Mouse (Mus musculus) stomach, adult 2 months (tissue): ENCODE data around the gene Sult5a1. TPM values are rescaled to one million over a fixed set of nuclear protein-coding genes. Genes with fewer than 3 reads are reported as not detected.

Source experiments
- polyA plus RNA-seq: library from polyadenylated mRNA; depleted of rRNA; stranded (reverse); fragments of >200 nt; gene quantifications from 2 replicates; pipeline ENCODE4 v1.2.3, GENCODE M21; 2012; rRNA removed

The Sult5a1 gene
- polyA plus RNA-seq = 0.33 and 2.9 TPM in 2 replicates

DNA sequence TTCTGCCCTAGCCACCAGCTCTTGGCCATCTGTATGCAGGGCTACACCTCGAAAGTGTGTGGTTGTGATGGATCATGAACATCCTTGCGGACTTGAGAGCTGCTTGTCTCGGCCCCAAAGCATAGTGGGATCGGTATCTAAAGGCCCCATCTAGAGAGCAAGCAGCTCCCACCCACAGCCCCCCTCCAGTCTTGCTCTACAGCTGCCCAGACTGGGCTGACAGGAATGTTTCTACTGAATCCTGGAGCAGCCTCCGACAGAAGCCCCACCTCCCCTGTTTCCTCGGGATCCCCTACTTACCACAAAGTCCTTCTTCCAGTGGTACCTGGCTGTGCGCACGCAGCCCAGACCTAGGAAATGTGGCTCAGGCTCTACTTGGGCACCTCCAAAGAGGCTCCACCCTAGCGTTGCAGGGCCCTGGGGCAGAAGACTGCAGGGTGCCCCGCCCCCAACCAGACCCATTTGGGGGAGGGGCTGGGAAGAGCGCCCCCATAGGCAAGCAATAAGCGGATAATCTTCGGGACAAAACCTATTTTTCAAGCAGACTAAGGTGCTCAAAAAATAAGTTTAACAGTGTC is at the start of gene Sult5a1:
Gene Sult5a1, minus strand, starts transcription at position 428 of the 578 bp plus-strand sequence.

DNA sequence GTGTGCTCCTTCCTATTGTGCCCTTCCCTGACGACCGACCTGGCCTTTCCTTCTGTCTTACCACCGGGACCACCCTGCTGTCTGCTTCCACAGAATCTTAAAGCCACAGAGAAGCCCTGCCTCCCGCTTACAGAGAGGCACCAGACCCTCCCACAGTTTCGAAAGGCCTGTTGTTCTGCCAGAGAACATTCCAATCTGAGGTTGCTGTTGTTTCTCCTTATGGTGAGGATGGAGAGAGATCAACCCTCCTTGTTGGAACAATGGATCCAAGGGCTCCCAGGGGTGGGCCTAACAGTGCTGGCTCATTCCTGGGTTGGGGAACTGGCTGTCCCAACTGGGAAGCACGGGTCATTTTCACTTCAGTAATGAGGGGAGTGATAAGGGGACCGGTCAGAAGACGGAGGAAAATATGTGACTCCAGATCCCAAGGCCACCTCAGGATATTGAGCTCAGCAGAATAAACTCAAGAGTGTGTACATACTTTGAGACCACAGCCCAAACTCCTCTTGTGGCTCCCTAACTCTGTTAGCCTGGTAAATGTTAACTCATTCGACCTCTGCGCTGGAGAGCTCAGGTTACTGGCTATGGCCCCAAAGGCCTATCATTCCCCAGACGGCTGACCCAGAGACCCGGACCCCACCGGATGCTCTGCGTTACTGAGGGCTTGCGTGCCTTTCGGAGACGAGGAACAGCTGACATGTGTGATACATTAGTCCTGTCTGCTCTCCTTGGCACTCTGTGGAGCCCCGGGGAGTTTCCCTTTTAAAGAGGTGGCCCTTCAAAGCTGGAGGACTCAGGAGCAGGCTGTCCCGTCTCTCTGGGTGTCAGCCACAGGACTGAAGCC is 27.7 kb upstream of the Sult5a1 start, which contains the start of gene Dpep1:
Gene Dpep1, plus strand, starts transcription at position 677 of the 844 bp plus-strand sequence.

DNA sequence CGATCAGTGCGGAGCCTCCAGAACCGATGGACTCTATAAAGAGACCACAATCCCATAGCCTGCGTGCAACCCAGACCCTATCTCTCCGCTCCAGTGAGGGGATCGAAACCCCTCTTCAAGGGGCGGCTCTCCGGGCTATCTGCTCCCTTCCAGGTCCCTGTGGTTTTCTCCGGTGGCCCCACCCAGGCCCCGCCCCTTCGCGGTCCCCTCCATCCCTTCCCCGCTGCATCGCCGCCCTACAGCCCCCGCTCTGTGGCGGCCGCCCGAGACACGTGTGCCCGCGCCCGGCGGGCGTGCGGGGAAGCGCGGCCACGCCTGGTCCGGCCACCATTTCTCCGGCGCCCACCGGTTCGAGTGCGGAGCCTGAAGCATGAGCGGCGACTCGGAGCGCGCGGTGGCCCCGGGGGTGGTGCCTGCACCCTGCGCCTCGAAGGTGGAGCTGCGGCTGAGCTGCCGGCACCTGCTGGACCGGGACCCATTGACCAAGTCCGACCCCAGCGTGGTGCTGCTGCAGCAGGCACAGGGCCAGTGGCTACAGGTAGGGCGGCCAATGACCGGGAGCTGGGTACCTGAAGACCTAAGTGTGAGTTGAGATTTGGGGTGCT is 40.9 kb downstream of the Sult5a1 start, which contains the start of gene Cpne7:
Gene Cpne7, plus strand, starts transcription at position 248 of the 605 bp plus-strand sequence.

DNA sequence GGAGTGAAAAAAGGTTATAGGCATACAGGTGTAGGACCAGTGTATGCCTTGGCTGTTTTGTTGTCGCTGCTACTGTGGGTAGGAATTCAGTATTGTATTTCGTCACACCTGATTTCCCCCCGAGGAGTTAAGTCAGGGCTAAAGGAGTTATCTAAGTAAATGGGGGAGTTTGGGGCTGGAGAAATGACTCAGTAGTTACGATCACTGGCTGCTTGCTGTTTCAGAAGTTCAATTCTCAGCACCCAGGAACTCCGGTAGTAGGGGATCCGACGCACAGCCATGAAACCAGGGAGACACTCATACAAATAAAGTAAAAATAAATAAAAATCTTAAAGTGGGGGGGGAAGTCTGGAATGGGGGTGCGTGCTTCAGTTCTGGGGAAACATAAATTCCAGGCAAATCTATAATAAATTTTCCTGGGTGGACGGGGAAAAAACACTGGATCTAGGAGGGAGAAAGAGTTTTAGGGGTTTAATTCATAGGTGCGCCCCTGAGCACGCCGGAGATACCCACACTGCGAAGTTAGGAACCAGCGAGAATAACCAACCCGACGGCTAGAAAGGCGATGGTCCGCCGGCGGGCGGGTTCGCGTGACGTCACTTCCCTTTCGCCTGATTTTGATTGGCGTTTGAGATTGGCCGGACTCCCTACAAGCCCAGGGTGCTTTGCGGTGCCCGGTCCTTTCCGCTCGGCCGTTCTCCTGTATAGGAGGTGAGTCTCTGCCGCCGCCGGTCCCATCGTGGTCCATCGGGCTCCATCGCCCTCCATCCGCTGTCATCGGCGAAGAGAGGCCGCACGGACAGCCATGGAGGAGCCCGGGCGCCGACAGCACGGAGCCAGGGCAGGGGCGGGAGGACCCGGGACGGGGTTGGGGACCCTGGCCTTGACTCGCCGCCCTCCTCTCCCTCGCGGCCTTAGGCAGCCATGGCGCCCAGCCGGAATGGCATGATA is 56.1 kb downstream of the Sult5a1 start, which contains the start of gene Rpl13:
Gene Rpl13, plus strand, starts transcription at position 616 of the 951 bp plus-strand sequence.

Other genes starting within 250 kb of the Sult5a1 start
- gene Ankrd11, start 116.0 kb downstream of the Sult5a1 start, polyA plus RNA-seq = 16.0 and 23.2 TPM in 2 replicates
- 72.5 and 126 TPM in 2 replicates for gene Spg7, start 95.4 kb downstream of the Sult5a1 start, polyA plus RNA-seq
- 1,173 and 2,683 TPM in 2 replicates for gene Rpl13, start 56.0 kb downstream of the Sult5a1 start, polyA plus RNA-seq
- gene Cpne7, start 40.9 kb downstream of the Sult5a1 start, polyA plus RNA-seq = 0.65 and 0.74 TPM in 2 replicates
- 7.0 and 7.4 TPM in 2 replicates for gene Dpep1, start 27.9 kb upstream of the Sult5a1 start, polyA plus RNA-seq
- gene Chmp1a, start 54.4 kb upstream of the Sult5a1 start, polyA plus RNA-seq = 64.7 and 76.1 TPM in 2 replicates
- 0.19 and 0.96 TPM in 2 replicates for gene Spata33, start 54.5 kb upstream of the Sult5a1 start, polyA plus RNA-seq
- 25.0 and 25.3 TPM in 2 replicates for gene Cdk10, start 66.5 kb upstream of the Sult5a1 start, polyA plus RNA-seq
- gene Spata2l, start 77.9 kb upstream of the Sult5a1 start, polyA plus RNA-seq = 4.4 and 7.0 TPM in 2 replicates
- 12.0 and 14.9 TPM in 2 replicates for gene Zfp276, start 95.9 kb upstream of the Sult5a1 start, polyA plus RNA-seq
- 42.1 and 58.2 TPM in 2 replicates for gene Vps9d1, start 96.0 kb upstream of the Sult5a1 start, polyA plus RNA-seq
- gene Fanca, start 160.3 kb upstream of the Sult5a1 start, polyA plus RNA-seq = 5.6 and 11.0 TPM in 2 replicates
- 26.4 and 34.4 TPM in 2 replicates for gene Spire2, start 174.4 kb upstream of the Sult5a1 start, polyA plus RNA-seq
- gene Tcf25, start 215.4 kb upstream of the Sult5a1 start, polyA plus RNA-seq = 64.3 and 69.0 TPM in 2 replicates
- gene Mc1r, start 248.8 kb upstream of the Sult5a1 start, polyA plus RNA-seq = not detected in 2 replicates